Mouse (Mus musculus): ENCODE measurements around the gene Wee1.
A peak's percentile ranks its signal among the peaks of the same experiment; 100 is the strongest.
"Not testable (repeated sequence)": the region's sequence is repeated elsewhere in the genome, so short reads cannot be mapped to it uniquely, and the experiment has no call there.

The Wee1 gene

GRCm38 (mm10) chr7:110121516-110122288, at the start of gene Wee1:
Gene Wee1 (plus strand): TSS chr7:110122046.
- peak; percentile 97 for DNase-seq

DNA sequence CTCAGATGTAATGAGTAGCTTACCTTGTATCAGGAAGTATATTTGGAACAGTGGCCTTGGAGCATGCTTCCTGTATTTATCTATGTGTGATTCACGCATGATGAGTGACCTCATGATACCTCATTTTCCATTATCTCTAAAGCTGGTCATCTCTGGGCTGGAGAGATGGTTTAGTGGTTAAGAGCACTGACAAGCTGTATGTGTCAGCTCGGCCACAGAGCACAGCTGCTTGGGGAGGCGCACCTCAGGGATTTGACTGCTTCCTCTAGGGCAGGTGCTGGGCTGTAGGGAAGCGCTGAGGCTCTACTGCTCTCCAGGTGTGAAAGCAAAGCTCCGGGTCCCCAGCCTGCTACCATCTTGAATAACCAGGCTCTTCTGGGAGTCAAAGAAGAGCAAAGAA, 43.7 kb upstream of the Wee1 start:
- DNase-seq: no peak

DNA sequence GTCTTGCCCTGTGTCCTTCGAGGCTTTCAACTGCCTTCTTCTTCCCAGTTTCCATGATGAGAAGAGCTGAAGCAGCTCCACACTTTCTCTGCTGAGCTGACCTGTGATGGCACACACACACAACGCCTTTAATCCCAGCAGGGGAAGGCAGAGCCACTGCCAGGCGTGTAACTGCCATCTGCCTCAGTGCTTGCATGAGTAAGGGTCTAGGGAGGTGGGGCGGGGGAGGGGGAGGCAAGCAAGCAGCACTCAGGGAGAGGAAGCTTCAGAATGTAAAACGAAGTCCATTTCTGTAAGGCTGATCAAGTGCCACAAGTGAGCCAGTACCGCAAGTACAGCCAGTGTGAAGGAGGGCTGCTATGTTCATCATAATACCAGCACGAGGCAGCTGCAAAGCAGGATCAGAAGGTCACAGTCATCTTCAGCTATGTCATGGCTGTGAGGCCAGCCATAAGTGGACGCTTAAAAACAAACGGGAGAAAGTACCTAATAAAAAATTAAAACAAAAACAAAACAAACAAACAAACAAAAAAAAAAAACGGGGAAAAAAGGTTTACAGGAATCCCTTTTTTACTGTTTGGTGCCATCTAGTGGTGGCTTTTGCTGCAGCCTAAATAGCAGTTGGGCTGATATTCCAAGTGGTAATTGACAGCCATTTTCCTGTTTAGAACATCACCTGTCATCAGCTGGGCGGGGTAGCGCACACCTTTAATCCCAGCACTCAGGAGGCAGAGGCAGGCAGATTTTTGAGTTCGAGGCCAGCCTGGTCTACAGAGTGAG, 38.3 kb upstream of the Wee1 start:
- peak; percentile 60 for DNase-seq

GRCm38 (mm10) chr7:110085217-110085616, 36.6 kb upstream of the Wee1 start:
- no peak for DNase-seq

GRCm38 (mm10) chr7:110087914-110088313, 33.9 kb upstream of the Wee1 start:
- DNase-seq: no peak

- DNase-seq: peak; percentile 38
Observed at GRCm38 (mm10) chr7:110091670-110092069, 30.2 kb upstream of the Wee1 start.

GRCm38 (mm10) chr7:110096332-110096731, 25.5 kb upstream of the Wee1 start:
- DNase-seq: no peak

DNA sequence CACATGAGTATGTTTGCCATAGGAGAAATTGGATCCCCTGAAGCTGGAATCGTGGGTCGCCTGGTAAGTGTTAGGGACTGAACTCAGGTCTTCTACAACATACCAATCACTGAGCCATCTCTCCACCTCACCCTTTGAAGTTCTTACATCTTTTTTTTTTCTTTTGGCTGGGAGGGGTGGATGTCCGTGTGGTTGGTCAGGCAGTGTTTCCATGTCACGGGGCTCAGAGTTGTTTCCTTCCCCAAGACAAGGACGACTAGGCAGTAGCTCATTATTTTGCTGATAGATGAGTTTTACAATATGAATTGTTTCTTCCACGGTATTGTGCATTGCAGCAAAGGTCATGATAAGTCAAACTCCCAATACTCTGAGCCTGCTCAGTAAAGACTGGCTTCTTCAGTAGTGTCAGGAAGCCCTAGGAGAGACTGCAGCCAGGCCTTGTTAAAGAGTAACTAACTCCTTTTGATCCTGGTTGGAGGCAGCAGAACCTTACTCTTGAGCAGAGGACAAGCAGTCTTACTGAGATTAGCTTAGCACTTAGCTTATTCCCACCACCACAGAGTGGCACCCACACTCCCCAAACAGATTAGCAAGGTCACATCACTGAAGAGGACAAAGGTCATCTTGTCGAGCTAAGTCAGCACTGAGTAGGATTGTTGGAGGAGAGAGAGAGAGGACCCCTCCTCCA, 24.6 kb upstream of the Wee1 start:
- DNase-seq: no peak

DNA sequence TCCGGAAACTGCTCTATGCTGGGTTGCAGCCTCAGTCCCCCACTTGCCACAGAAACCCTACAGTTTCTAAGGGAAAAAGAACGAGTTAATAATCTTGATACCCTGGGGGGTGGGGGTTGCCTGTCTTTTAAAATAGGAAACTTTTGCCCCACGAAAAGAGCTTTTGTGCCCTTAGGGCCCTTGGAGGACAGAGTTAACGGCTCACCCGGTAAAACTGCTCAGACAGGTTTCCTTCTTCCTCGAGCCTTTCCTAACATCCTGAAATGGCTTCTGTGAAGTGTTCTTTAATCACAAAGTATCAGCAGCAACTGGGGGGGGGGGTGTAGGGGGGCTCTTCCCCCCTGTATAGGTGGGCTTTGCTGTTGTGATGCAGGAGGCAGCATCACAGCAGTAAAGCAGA, 21.0 kb upstream of the Wee1 start:
- DNase-seq: no peak

DNA sequence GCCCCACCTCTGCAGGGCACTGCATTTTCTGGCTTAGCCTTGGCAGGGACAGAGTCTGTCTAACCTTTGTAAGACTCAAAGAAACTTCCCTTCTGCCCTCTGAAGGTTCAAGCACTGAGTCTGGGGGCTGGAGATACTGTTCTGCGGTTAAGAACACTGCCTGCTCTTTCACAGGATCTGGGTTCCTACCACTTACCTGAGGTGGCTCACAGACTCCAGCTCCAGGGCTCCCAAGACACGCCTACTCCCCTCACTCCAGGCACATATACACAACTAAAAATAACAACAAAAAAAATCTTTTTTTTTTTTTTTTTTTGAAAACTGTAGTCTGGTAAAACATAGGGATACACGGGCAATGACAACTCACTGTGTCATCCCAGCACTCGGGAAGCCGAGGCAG, 20.6 kb upstream of the Wee1 start:
- no peak for DNase-seq

- DNase-seq: no peak
Observed at GRCm38 (mm10) chr7:110105041-110105440, 16.8 kb upstream of the Wee1 start.

GRCm38 (mm10) chr7:110106633-110107032, 15.2 kb upstream of the Wee1 start:
- DNase-seq: no peak

GRCm38 (mm10) chr7:110108524-110108923, 13.3 kb upstream of the Wee1 start:
- DNase-seq: not testable (repeated sequence)

DNA sequence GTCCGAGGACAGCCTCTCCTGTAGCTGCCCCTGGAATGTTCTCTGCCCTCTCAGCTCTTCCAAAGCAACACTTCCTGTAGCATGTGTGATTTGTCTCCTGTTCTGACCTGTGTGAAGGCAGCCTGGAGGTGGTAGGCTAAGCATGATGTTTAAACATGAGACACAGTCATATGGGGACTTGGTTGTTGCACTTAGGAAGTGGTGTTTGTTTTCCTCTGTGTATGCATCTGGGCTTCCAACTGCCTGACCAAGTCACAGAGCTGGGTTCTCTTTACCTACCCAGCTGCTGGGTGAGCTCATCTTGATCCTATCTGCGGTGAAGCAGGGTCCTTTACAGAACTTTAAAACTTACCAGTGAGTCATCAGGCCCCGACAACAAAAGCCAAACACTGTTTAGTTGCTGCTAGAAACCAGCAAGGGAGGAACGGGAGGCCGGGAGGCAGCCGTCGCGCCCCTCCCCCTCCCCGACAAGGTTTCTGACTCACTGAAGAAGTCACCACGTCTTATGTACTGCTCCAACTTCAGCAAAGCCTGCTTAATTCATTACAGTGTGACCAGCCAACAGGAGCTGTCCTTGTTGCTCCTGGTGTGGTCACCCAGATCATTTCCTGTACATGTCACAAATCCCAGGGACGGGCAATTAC, 12.8 kb upstream of the Wee1 start:
- DNase-seq: peak; percentile 65

GRCm38 (mm10) chr7:110110061-110110656, 11.7 kb upstream of the Wee1 start:
- no peak for DNase-seq

GRCm38 (mm10) chr7:110114699-110115098, 7.1 kb upstream of the Wee1 start:
- DNase-seq: no peak

GRCm38 (mm10) chr7:110116731-110117291, 5.0 kb upstream of the Wee1 start:
- no peak for DNase-seq

DNA sequence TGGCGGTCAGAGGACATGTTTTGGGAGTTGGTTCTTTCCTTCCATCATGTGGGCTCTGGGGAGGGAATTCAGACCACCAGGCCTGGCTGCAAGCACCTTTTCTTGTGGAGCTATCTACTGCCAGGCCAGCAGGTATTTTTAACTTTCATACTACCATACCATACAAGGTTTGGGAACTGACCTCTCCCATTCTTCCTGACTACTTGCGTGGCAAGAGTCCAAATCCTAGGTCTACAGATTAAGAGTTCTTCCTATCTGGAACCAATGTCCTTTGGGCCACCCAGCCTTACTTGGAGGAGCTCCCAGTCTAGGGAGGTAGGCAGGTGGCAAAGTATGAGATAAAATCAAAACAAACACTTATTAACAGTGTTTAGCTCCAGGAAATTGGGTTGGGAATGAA, 3.4 kb upstream of the Wee1 start:
- no peak for DNase-seq

DNA sequence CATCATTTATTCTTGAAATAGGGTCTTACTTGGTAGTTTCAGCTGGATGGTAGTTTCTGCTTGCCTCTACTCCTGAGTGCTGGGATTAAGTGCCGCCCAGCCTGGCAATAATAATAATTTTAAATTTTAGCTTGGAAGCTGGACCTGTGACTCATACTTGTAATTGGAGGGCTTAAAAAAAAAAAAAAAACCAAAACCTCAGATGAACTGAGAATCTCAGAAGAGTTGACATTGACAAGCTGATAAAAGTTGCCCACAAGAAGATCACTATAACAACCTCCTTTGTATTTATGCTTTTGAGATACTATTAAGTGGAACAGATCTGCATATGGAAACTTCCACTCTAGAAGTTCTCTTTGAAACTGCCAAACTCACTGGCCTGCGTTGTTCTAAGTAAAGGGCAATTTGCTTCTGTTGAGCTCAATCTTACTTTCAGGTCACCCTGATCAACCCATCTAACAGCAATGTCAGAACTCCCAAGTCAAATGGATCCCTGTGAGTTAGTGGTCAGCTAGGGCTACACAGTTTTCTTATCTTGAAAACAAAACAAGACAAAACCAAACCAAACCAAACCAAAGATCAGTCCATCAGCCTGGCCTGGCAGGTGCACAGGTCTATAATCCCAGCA, 1.6 kb upstream of the Wee1 start:
- DNase-seq: no peak

DNA sequence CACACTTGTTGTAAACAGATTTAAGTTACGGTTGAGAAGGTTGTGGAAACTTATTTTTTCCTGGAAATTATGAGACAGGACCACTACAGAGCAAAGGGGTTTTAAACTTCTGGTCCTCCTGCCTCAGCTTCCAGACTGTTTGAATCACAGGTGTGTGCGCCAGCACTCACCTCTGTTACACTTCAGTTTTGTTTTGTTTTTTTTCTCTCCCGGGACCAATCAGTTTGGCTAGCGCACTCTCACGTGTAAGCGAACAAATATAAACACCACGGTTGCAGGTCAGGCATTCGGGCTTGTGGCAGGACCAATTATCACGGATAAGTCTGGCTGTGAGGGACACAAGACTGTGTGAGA, 707 bp upstream of the Wee1 start:
- no peak for DNase-seq

- DNase-seq: peak; percentile 58
Observed at GRCm38 (mm10) chr7:110122289-110122564, 381 bp downstream of the Wee1 start.
